Mouse (Mus musculus) megakaryocyte, embryonic 14.5 days (primary cell): ENCODE measurements at regions not wholly inside any gene's neighbourhood (a gene's known extent, or its start where the extent isn't known, plus 50 kb on each side); places are given as distances from the start of the nearest gene placed in this dataset.

Source experiments
- FLI1 ChIP-seq: IDR thresholded peaks from 2 replicates; pipeline ENCODE4 v1.6.1; 2012; ENCODE audit warnings: low read length, inconsistent platforms, mixed read lengths
- GATA1 ChIP-seq: IDR thresholded peaks from 3 replicates; pipeline ENCODE4 v1.6.1; 2012; ENCODE audit warnings: mixed read lengths, low read length, inconsistent platforms, borderline replicate concordance

GRCm38 (mm10) chr10:19505174-19505573 lies 86.6 kb upstream of the Ifngr1 start:
- TF ChIP-seq GATA1 (no peak), FLI1 (no peak)
